Mouse (Mus musculus): ENCODE results near the gene Nup214. TPM values are rescaled to one million over a fixed set of nuclear protein-coding genes. Genes with fewer than 3 reads are reported as not detected.

Gene Nup214
- polyA plus RNA-seq, 1 experiment from 2014 or later, result 63.7 TPM

DNA sequence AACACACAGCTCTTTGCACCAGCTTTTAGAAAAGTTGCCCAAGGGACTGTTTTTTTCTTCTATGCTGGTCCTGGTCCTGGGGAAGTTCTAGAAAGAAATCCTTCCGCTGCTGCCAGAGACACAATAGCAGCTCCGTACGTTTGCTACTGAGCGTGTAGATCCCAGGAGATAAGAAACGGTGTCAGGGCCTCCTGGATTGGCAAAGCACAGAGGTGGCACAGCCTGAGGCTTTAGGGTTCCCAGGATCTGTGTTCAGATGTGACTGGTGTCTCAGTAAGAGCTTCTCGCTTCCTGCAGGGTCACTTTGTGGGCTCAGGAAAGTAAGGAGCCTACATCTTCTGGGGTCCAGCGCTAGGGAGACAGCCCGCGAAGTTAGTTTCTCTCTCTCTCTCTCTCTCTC lies 23.3 kb upstream of the Nup214 start:
- no peak for ATAC-seq (ENCODE audit: low FRiP score, low read depth)
- Histone ChIP-seq H3K27ac (no peak overlapping the region), H3K9me3 (no peaks in the 10 kb centered on the region), H3K4me3 (peak overlapping the region; percentile 68), H3K4me2 (replicated peaks) (peak overlapping the region; percentile 96), H3K36me3 (peaks cover 9% of the 10 kb centered on the region; the same call in 1 of the 2 replicates), H3K9ac (peak overlapping the region; percentile 74), H3K4me1 (peaks cover 24% of the 10 kb centered on the region), H3K27me3 (replicated peaks) (peaks cover 12% of the 10 kb centered on the region)
- WGBS, result 27% methylated on average over 9 of the region's 9 CpGs

DNA sequence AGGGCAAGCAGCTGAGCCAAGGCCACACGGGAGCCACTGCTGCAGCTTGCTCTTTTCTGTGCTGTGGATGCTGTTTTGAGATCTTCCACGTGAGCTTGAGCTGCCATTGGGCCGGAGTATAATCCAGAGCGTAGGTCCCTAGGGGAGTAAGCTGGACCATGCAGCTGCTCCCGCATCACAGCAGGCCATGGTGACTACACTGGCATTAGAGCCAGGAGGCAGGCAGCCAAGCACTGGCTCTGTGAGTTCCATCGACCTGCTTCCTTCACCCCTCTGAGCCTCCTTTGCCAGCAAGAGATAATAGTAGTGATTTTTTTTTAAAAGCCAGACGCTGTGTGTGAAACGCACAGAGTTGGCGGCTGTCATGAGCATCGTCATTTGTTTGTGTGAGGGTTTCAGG lies 22.0 kb upstream of the Nup214 start:
- Histone ChIP-seq H3K27ac (no peak overlapping the region), H3K27me3 (replicated peaks) (peaks cover 12% of the 10 kb centered on the region), H3K36me3 (peaks cover 11% of the 10 kb centered on the region), H3K4me2 (replicated peaks) (peak overlapping the region; percentile 96; the same call in 1 of the 2 replicates), H3K4me3 (no peak overlapping the region), H3K9me3 (no peaks in the 10 kb centered on the region), H3K9ac (no peak overlapping the region), H3K4me1 (peaks cover 24% of the 10 kb centered on the region)
- ATAC-seq (ENCODE audit: low FRiP score, low read depth), result no peak
- WGBS, result 89% methylated on average over 10 of the region's 10 CpGs

DNA sequence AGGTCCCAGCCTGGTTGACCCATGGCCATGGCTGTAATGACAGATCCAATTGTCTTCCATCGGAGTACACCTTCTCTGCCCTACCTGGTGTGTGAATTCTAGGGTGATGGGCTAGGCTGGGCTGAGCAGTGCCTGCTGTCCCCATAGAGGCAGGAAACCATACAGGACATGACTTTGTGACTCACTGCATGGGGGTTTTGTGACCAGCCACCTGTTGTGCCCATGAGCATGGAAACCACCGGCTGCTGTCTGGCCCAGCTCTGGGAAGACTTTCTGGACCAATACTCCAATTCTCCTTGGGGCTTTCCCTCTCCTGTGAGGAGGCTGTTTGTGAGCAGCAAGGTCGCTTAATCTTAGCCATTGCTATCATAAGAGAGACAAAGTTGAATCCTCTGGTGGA lies 21.5 kb upstream of the Nup214 start:
- Histone ChIP-seq H3K4me1 (peaks cover 24% of the 10 kb centered on the region), H3K36me3 (peaks cover 13% of the 10 kb centered on the region), H3K9ac (no peak overlapping the region), H3K4me2 (replicated peaks) (no peak overlapping the region), H3K27me3 (replicated peaks) (peaks cover 12% of the 10 kb centered on the region), H3K27ac (no peak overlapping the region), H3K9me3 (no peaks in the 10 kb centered on the region), H3K4me3 (no peak overlapping the region)
- WGBS, result 97% methylated on average over 3 of the region's 3 CpGs
- no peak for ATAC-seq (ENCODE audit: low FRiP score, low read depth)

DNA sequence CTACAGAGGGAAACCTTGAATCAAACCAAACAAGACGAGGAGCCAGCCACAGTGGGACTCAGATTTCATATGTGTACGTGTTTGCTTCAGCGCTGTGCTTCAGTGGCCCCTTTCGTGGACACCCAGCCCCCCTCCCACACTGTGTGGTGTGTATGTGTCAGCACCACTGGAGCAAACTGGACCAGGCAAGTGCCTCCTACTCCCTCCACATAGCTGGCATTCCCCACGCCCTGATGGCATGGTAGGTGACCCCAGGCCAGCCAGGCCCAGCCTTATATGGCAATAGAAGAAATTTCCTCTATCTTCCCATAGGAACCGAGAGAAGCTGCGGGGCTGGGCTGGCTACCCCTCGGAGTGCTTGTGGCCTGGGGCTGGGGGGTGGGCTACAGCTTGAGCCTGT lies 20.5 kb upstream of the Nup214 start:
- Histone ChIP-seq H3K27ac (no peak overlapping the region), H3K27me3 (replicated peaks) (peaks cover 10% of the 10 kb centered on the region), H3K9ac (no peak overlapping the region), H3K36me3 (peaks cover 13% of the 10 kb centered on the region), H3K4me1 (peaks cover 24% of the 10 kb centered on the region), H3K4me3 (no peak overlapping the region), H3K4me2 (replicated peaks) (no peak overlapping the region), H3K9me3 (no peaks in the 10 kb centered on the region)
- 87% methylated on average over 8 of the region's 8 CpGs for WGBS
- no peak for ATAC-seq (ENCODE audit: low FRiP score, low read depth)

DNA sequence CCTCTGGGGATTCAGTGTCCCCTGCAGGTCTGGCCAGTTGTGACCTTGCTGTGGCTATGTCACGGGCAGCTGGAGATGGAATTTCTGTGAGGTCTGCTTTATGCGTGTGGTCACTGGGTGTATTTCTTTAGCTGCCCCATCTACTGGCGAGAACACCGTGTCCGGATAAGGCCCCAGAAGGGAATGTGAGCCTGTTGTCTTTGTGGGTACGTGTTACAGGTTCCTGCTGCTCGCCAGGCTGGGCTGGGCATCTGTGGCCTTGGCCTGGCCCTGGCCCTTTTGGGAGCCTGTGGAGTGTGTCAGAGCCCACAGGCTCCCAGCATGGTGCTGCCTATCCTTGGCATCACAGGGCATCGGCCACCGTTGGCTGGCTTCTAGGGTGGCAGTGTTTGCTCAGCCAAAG lies 19.5 kb upstream of the Nup214 start:
- no peak overlapping the region for H3K27ac ChIP-seq
- no peaks in the 10 kb centered on the region for H3K9me3 ChIP-seq
- H3K4me1 ChIP-seq, result peaks cover 24% of the 10 kb centered on the region
- no peak overlapping the region for H3K4me2 ChIP-seq (replicated peaks)
- no peak overlapping the region for H3K9ac ChIP-seq
- 0 out of 2 replicates have a peak, but pooled peaks cover 3% of the 10 kb centered on the region for H3K27me3 ChIP-seq (replicated peaks)
- no peak overlapping the region for H3K4me3 ChIP-seq
- WGBS, result 90% methylated on average over 9 of the region's 9 CpGs
- peaks cover 13% of the 10 kb centered on the region for H3K36me3 ChIP-seq
- no peak for ATAC-seq (ENCODE audit: low FRiP score, low read depth)

DNA sequence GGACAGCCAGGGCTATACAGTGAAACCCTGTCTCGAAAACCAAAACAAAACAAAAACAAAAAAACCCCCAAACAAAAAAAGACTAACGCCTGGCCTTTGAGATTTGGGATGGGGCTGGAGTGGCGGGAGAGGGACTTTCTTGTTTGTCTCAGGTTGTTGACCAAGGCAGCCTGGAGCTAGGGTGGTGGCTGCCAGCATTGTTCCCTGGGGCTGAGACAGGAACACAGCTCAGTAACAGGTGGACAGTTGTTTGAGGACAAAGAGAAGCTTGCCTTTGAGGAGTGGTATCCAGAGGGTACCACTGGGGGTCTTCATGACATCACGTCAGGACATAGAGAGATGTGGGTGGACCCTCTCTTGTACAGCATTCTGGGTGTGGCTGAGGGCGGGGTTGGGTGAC lies 18.6 kb upstream of the Nup214 start:
- Histone ChIP-seq H3K27me3 (replicated peaks) (no peaks in the 10 kb centered on the region), H3K9me3 (no peaks in the 10 kb centered on the region), H3K9ac (no peak overlapping the region), H3K36me3 (peaks cover 13% of the 10 kb centered on the region), H3K4me2 (replicated peaks) (no peak overlapping the region), H3K4me3 (no peak overlapping the region), H3K4me1 (peaks cover 19% of the 10 kb centered on the region), H3K27ac (no peak overlapping the region)
- no peak for ATAC-seq (ENCODE audit: low FRiP score, low read depth)
- WGBS, result 85% methylated on average over 5 of the region's 5 CpGs

DNA sequence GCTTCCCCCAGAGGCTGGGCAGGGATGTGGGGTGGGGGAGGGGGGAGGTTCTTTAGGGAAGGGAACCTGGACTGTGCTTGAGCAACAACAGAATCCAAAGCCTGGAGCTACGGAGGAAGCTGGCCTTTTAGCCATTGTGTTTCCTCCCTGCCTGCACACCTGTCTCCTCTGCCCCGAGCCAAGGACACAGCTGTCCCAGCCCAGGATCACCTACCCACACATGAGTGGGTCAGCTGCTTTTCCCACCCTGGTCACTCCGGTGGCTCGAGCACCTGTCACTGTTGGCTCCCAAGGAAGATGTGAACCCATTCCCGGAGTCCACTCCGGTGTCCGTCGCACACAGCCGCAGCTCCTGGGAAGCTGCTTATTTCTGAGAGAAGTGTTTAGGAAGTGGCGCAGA lies 17.0 kb upstream of the Nup214 start:
- Histone ChIP-seq H3K4me1 (peaks cover 14% of the 10 kb centered on the region), H3K4me2 (replicated peaks) (no peak overlapping the region), H3K9ac (no peak overlapping the region), H3K27me3 (replicated peaks) (no peaks in the 10 kb centered on the region), H3K27ac (no peak overlapping the region), H3K9me3 (no peaks in the 10 kb centered on the region), H3K4me3 (no peak overlapping the region), H3K36me3 (peaks cover 13% of the 10 kb centered on the region)
- WGBS, result 92% methylated on average over 10 of the region's 10 CpGs
- no peak for ATAC-seq (ENCODE audit: low FRiP score, low read depth)

DNA sequence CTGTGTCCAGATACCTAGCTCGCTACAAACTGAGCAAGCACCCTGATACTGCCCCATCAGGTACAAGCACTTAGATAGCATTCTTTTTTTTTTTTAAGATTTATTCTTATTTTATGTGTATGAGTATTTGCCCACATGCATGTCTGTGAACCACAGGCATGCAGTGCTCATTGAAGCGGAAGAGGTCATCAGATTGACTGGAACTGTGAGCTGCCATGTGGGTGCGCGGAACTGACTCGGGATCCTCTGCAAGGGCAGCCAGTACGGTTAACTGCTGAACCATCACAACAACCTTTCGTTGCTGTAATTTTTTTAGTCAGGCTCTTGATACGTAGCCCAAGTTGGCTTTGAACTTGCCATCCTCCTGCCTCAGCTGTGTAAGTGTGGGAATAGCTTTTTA lies 13.2 kb upstream of the Nup214 start:
- 93% methylated on average over 8 of the region's 8 CpGs for WGBS
- no peaks in the 10 kb centered on the region for H3K27me3 ChIP-seq (replicated peaks)
- no peak overlapping the region for H3K27ac ChIP-seq
- H3K36me3 ChIP-seq, result peaks cover 8% of the 10 kb centered on the region
- H3K4me2 ChIP-seq (replicated peaks), result no peak overlapping the region
- no peak overlapping the region for H3K9ac ChIP-seq
- no peak for ATAC-seq (ENCODE audit: low FRiP score, low read depth)
- H3K9me3 ChIP-seq, result no peaks in the 10 kb centered on the region
- no peak overlapping the region for H3K4me3 ChIP-seq
- peaks cover 22% of the 10 kb centered on the region for H3K4me1 ChIP-seq

DNA sequence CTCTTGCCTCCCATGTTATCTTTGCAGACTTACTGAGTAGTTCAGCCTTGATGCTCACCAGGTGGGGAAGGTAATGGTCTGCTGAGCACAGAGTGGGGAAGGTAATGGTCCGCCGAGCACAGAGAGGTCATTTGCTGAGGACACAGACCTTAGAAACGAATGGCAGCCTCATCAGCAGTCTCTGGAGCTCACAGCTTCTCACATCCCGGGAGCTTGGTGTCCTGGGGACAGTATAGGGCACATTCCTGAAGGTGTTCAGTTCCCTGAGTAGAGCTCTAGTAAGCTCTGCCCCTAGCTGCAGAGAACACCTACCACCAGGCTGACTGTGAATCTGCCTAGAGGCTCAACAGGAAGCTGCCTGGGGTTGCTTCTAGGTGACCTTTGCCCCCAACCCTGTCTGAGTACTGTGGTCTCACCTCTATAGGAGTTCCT lies 12.4 kb upstream of the Nup214 start:
- Histone ChIP-seq H3K4me1 (peaks cover 22% of the 10 kb centered on the region), H3K36me3 (peaks cover 8% of the 10 kb centered on the region), H3K9ac (no peak overlapping the region), H3K4me2 (replicated peaks) (0 out of 2 replicates have a peak overlapping the region, but pooled peaks have one; percentile 7), H3K9me3 (no peaks in the 10 kb centered on the region), H3K27ac (peak overlapping the region; percentile 62; the same call in 1 of the 2 replicates), H3K4me3 (no peak overlapping the region), H3K27me3 (replicated peaks) (no peaks in the 10 kb centered on the region)
- 66% methylated on average over 4 of the region's 4 CpGs for WGBS
- ATAC-seq (ENCODE audit: low FRiP score, low read depth), result no peak

DNA sequence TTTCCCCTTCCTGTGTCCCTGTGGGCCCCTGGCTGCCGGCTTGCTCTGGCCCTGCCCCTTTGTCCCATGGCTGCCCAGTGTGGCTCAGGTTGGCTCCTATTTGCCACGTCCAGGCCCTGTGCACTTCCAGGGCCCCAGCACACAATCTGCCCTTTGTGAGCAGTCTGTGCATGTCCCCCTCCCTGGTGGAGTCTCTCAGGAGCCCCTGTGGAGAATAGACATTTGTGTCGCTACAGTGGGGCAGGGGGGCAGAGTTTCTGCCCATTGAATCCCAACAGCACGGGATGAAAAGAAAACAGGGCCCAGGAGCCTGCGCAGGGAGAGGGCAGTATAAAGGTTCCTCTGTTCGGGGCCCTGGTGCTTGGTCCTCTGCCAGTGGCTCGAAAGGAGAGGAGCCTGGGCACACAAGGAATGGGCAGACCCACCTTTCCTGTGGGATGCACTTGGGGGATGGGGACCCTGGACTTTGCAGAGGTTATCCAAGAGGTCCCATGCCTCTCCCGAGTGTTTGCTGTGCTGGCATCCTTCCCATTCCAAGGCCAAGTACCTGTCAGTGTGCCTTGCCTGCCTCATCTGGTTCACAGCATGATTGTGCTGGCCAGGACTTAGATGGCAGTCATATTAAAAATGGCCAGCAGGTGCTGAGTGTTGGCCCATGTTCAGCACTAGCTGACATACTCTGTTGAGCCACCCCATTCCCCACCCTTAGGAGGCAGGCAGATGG lies 11.6 kb upstream of the Nup214 start:
- peak; percentile 93 for ATAC-seq (ENCODE audit: low FRiP score, low read depth)
- Histone ChIP-seq H3K4me2 (replicated peaks) (peak overlapping the region; percentile 24; the same call in 1 of the 2 replicates), H3K4me1 (peaks cover 22% of the 10 kb centered on the region), H3K27ac (peak overlapping the region; percentile 62), H3K4me3 (no peak overlapping the region), H3K36me3 (peaks cover 4% of the 10 kb centered on the region; the same call in 1 of the 2 replicates), H3K9me3 (no peaks in the 10 kb centered on the region), H3K9ac (0 out of 2 replicates have a peak overlapping the region, but pooled peaks have one; percentile 21), H3K27me3 (replicated peaks) (no peaks in the 10 kb centered on the region)
- WGBS, result 38% methylated on average over 8 of the region's 8 CpGs

DNA sequence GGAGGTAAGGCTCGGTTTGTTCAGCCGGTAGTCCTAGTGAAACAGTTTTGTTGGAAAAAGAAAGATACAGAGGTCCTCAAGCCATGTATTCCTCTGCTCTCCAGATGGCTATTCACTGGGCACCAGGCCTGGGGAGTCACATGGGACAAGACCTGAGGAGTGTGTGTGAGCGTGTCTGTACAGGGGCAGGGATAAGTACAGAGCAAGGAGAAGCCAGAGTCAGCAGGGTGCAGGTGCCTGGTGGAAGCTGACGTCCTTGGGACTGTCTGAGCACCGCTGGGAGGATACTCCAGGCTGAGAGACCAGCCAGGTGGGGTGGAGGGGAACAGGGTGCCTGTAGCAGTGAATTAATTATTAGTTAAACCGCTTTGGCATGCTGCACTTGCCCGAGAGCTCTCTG lies 10.7 kb upstream of the Nup214 start:
- no peaks in the 10 kb centered on the region for H3K27me3 ChIP-seq (replicated peaks)
- H3K36me3 ChIP-seq, result peaks cover 4% of the 10 kb centered on the region; the same call in 1 of the 2 replicates
- H3K9me3 ChIP-seq, result no peaks in the 10 kb centered on the region
- H3K4me3 ChIP-seq, result no peak overlapping the region
- no peak overlapping the region for H3K4me2 ChIP-seq (replicated peaks)
- 89% methylated on average over 7 of the region's 7 CpGs for WGBS
- no peak for ATAC-seq (ENCODE audit: low FRiP score, low read depth)
- H3K27ac ChIP-seq, result peak overlapping the region; percentile 46; the same call in 1 of the 2 replicates
- no peak overlapping the region for H3K9ac ChIP-seq
- peaks cover 22% of the 10 kb centered on the region for H3K4me1 ChIP-seq

DNA sequence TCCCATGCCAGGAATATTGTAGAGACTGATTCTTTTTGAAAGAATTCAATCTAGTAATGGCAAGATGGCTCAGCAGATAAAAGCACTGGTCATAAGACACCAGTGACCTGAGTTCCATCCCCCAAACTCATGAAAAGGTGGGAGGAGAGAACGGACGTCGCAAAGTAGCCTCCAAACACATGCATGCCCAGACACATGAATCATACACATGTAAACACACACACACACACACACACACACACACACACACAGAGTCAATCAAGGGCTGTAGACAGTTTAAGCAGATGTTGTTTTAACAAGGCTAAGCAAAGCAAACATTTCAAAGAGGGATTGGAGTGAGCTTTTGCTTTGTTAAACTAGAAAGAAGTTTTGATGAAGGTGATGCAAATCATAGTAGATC lies 10.0 kb upstream of the Nup214 start:
- peaks cover 4% of the 10 kb centered on the region; the same call in 1 of the 2 replicates for H3K36me3 ChIP-seq
- H3K4me3 ChIP-seq, result no peak overlapping the region
- 87% methylated on average over 3 of the region's 3 CpGs for WGBS
- H3K4me2 ChIP-seq (replicated peaks), result no peak overlapping the region
- H3K27ac ChIP-seq, result no peak overlapping the region
- H3K27me3 ChIP-seq (replicated peaks), result no peaks in the 10 kb centered on the region
- peaks cover 22% of the 10 kb centered on the region for H3K4me1 ChIP-seq
- no peak for ATAC-seq (ENCODE audit: low FRiP score, low read depth)
- no peak overlapping the region for H3K9ac ChIP-seq
- no peaks in the 10 kb centered on the region for H3K9me3 ChIP-seq

DNA sequence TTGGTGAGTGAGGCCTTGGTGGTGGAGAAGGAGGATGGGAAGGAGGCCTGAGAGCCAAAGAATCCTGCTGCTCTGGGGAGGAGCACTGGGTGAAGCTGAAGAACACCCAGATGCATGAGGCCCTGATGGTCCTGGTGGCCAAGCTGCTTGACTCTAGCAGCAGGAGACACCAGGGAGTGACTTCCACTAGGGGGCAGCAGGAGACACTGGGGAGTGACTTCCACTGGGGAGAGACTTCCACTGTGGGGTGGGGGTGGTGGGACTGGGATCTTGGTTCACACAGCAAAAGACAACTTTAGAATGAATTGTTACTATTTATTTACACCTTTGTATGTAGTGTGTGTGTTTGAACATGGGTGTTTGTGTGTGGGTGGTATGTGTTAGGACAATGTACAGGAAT lies 9.1 kb upstream of the Nup214 start:
- Histone ChIP-seq H3K4me1 (peaks cover 22% of the 10 kb centered on the region), H3K4me3 (no peak overlapping the region), H3K9ac (no peak overlapping the region), H3K27ac (no peak overlapping the region), H3K9me3 (no peaks in the 10 kb centered on the region), H3K36me3 (peaks cover 8% of the 10 kb centered on the region; the same call in 1 of the 2 replicates), H3K4me2 (replicated peaks) (no peak overlapping the region), H3K27me3 (replicated peaks) (no peaks in the 10 kb centered on the region)
- ATAC-seq (ENCODE audit: low FRiP score, low read depth), result no peak

Data from neural tube, embryonic 12.5 days (tissue).